Mouse (Mus musculus) natural killer cell, adult 2 months (primary cell): ENCODE data around the gene Slc37a2.

ENCODE experiments used
- DNase-seq, 2 experiments: peaks; one replicate each; pipeline ENCODE4 v3.0.0; 2022; ENCODE audit warnings: low spot score in 2 of 2

Slc37a2 gene

GRCm38 (mm10) chr9:37220755-37221154 is 34.8 kb downstream of the Slc37a2 start:
- no peak for DNase-seq

DNA sequence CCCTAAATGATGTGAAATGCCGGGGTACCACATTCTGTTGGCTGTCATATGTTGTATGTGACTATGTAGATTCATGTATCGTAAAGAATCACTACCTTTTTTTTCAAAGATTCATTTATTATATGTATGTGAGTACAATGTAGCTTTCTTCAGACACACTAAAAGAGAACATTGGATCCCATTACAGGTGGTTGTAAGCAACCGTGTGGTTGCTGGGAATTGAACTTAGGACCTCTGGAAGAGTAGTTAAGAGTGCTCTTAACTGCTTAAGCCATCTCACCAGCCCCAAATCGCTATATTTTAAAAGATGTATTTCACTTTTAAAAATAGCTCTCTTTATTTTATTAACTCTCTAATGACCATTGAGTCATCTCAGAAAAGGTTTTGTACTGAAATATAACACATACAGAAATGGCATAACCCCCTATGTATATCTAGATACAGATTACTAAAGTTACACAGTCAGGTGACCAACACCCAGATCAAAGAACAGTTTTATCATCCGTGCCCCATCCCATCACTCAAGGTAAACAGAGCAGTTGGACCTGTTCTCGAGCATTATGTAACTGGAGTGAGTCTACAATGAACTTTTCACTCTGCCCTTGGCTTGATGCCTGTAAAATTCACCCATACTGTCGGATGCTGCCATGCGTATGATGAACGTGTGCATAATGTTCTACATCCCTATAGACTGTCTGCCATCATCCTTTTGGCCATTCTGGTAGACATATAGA is 41.0 kb downstream of the Slc37a2 start:
- no peak for DNase-seq

- DNase-seq, result no peak
These were observed 42.3 kb downstream of the Slc37a2 start for GRCm38 (mm10) chr9:37213060-37213738.

- peak; percentile 92 to 93 for DNase-seq
These were observed 47.6 kb downstream of the Slc37a2 start, which contains the start of gene Tmem218 for GRCm38 (mm10) chr9:37207929-37208411. Tmem218 (plus strand) TSS chr9:37208223.

- DNase-seq, result no peak
These were observed 51.7 kb downstream of the Slc37a2 start for GRCm38 (mm10) chr9:37203884-37204283.

DNA sequence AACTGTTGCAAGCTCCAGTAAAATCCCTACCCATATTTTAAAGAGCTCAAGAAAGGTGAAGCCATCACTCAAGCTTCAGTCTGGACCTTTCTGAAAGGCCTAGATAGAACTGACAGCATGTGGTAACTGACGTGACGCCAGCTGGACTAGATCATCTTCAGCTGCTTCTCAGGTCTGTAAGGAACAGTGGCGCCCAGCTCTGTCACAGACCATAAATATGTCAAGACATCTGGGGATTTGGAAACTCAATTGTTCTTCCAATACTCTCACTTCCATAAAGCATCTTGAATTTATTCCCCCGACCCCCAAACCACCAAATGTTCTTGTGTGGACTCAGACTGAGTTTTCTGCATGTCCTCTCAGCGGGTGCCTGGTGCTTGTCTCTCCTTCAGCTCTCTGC is 55.1 kb downstream of the Slc37a2 start:
- DNase-seq, result no peak

GRCm38 (mm10) chr9:37197067-37197466 is 58.5 kb downstream of the Slc37a2 start:
- no peak for DNase-seq

DNA sequence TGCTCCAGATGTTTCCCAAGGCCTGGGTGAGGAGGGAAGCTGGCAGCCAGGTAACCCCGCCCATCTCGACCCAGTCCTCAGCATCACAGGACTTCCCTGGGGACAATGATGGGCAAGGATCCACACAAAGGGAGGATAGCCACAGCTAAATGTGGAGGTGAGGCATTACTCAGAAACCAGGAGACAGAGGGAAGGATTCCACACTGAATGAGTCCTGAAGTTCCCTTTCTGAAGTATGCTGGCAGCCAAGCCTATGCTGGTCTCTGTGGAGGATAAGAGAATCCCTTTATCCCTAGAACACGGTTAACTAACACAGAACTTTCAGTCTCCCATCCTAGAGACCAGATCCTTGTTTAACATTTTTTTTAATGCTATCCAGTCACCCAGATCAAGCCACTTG is 67.5 kb downstream of the Slc37a2 start:
- no peak for DNase-seq

GRCm38 (mm10) chr9:37187407-37187806 is 68.1 kb downstream of the Slc37a2 start:
- no peak for DNase-seq

- DNase-seq, result no peak
These were observed 72.4 kb downstream of the Slc37a2 start for GRCm38 (mm10) chr9:37183176-37183575.

GRCm38 (mm10) chr9:37181596-37181995 is 73.9 kb downstream of the Slc37a2 start:
- DNase-seq, result no peak

DNA sequence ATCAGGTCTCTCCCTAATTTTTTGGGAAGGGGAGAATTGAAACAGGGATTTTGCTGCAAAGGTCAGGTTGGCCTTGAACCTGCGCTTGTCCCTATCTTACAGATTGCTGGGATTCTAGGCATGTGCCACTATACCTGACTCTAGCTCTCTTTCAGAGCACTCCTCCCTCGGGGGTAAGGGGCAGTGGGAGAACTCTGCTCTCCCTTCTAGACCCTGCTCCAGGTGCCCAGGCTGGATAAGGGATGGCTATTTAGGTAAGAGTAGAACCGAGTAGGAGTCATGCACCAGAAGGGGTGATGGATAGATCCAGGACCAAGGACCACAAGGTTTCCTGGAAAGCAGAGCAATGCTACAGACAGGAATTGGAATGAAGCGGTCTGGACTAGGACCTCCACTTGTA is 75.9 kb downstream of the Slc37a2 start:
- DNase-seq, result no peak

DNA sequence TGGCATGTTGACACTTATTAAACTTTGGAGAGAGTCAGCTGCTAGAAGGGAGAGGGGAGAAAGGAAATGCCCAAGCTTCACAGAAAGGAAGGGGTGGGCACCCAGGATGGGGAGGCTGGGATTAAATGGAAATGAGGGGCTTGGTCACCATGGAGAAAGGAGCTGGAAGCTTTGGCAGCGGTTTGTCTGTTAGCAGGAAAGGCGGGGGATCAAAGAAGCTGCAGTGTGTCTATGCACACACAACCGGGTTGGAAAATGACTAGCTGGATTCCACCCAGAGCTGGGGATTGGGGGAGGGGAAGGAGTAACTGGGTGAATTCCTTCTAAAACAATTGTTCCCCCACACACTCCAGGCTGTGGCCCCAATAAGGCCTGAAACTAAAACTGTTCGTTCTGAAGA is 76.6 kb downstream of the Slc37a2 start:
- DNase-seq, result no peak
